Mouse (Mus musculus): ENCODE measurements at regions not wholly inside any gene's neighbourhood (a gene's known extent, or its start where the extent isn't known, plus 50 kb on each side); places are given as distances from the start of the nearest gene placed in this dataset.

DNA sequence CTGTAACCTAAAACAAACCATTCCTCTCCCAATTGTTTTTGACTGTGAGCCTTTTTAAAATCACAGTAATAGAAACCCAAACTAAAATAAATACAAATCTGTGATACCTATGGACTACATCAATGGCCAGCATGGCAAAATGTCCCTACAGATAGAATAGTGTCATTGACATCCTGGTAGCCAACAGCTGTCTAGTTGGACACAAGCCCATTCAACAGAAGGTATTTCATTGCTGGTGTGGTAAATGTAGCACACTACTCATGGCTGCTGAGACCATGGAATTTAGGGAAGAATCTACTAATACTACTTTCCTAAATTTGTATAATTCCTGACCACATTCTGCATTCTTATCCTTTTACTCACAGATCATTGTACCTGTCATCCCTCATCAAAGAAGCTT, 178.3 kb upstream of the B430218F22Rik start:
- TF ChIP-seq POLR2AphosphoS2 (IDR thresholded peaks at IDR 0.05; ENCODE audit: low read length) (no peak), CTCF (IDR thresholded peaks at IDR 0.05 in 2 of 3, conservative IDR thresholded peaks at IDR 0.05 in 1 of 3; ENCODE audit: control insufficient read depth in 1 of 3, insufficient read depth in 1 of 3, low read depth in 2 of 3, low read length in 3 of 3, poor library complexity in 1 of 3, severe bottlenecking in 1 of 3) (no peak), E2F4 (IDR thresholded peaks at IDR 0.05; ENCODE audit: borderline replicate concordance, low read depth, low read length) (no peak), POLR2A (IDR thresholded peaks at IDR 0.05; ENCODE audit: control insufficient read depth in 1 of 2, insufficient read depth in 1 of 2, low read depth in 1 of 2, low read length in 2 of 2, poor library complexity in 1 of 2) (no peak), TCF12 (IDR thresholded peaks at IDR 0.05; ENCODE audit: low read depth, low read length) (no peak), ZC3H11A (IDR thresholded peaks at IDR 0.05; ENCODE audit: low read depth, low read length) (no peak)
